Mouse (Mus musculus) lung, adult 2 months (tissue): ENCODE measurements at regions not wholly inside any gene's neighbourhood (a gene's known extent, or its start where the extent isn't known, plus 50 kb on each side); places are given as distances from the start of the nearest gene placed in this dataset.

Experiments used
- CTCF ChIP-seq: fragments of 200-500 bp; IDR thresholded peaks from 2 replicates; pipeline ENCODE4 v1.5.1; 2011; ENCODE audit warnings: mild to moderate bottlenecking, low read length, control low read depth; ENCODE audit not compliant: insufficient read depth
- POLR2A ChIP-seq: fragments of 200-500 bp; IDR thresholded peaks from 2 replicates; pipeline ENCODE4 v1.6.1; 2011; ENCODE audit warnings: low read depth, mild to moderate bottlenecking, control low read depth, low read length, borderline replicate concordance; ENCODE audit errors: extremely low read depth

DNA sequence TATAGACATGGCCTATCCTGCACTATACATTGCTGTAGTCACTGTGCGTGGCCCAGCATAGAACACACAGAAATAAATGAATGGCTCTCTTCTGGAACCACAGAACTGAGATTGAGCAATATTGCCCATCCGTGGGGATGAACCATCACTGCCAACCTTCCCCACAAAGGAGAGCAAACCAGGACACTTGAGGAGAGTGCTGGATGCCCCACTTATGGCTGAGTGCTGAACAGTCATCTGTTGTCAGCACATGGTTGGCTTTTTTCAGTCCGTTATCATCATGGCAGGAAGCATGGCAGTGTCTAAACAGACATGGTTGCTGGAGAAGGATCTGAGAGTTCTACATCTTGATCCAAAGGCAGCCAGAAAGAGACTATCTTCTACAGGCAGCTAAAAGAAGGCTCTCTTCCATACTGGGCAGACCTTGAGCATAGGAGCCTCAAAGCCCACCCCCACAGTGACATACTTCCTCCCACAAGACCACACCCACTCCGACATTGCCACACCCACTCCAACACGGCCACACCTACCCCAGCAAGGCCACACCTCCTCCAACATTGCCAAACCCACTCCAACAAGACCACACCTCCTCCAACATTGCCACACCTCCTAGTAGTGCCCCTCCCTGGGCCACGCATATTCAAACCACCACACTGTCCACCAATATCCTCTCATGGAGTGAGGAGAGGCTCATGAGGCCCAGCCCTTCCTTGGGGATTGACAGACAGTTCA is 97.3 kb downstream of the Suds3 start:
- TF ChIP-seq POLR2A (no peak), CTCF (no peak)
